Mouse (Mus musculus): ENCODE measurements around the gene Snap23. TPM values are rescaled to one million over a fixed set of nuclear protein-coding genes. Genes with fewer than 3 reads are reported as not detected.

Gene Snap23
- total and polyA plus RNA-seq, 2 experiments = 5.1 to 31.3 TPM

- no peaks in the 10 kb centered on the region for H3K27me3 ChIP-seq (ENCODE audit: control insufficient read depth, insufficient read depth, low read length)
- H3K79me2 ChIP-seq (ENCODE audit: control insufficient read depth, insufficient read depth, low read length) = no peaks in the 10 kb centered on the region
- TF ChIP-seq CTCF (IDR thresholded peaks at IDR 0.05; ENCODE audit: low read depth, low read length) (0 out of 2 replicates have a peak, but pooled peaks have one; percentile 5), POLR2A (IDR thresholded peaks at IDR 0.05; ENCODE audit: extremely low read depth, insufficient read depth, low read length) (peak; percentile 76)
- H3K36me3 ChIP-seq (ENCODE audit: control insufficient read depth, insufficient read depth, low read length) = peaks cover 11% of the 10 kb centered on the region; the same call in 1 of the 2 replicates
- peak within 1 kb of the TSS; percentile 93 for H3K4me3 ChIP-seq (ENCODE audit: insufficient read depth, low read depth, low read length)
- DNase-seq (ENCODE audit: extremely low read depth, low read depth, low spot score) = peak; percentile 69
- WGBS = under 1% methylated on average over 52 of the region's 52 CpGs
- peak within 1 kb of the TSS; percentile 95 for H3K9ac ChIP-seq (ENCODE audit: low read depth, low read length)
- H3K27ac ChIP-seq (replicated peaks; ENCODE audit: insufficient read depth, low read depth, low read length) = peak within 1 kb of the TSS; percentile 68
- peaks cover 3% of the 10 kb centered on the region for H3K4me1 ChIP-seq (ENCODE audit: control insufficient read depth, insufficient read depth, low read length)
Measured at GRCm38 (mm10) chr2:120608830-120609723, 41.6 kb downstream of the Snap23 start, which contains the start of the genes Haus2 and Lrrc57. Gene Haus2, plus strand, starts transcription at chr2:120609383. Gene Lrrc57, minus strand, starts transcription at chr2:120609520.

DNA sequence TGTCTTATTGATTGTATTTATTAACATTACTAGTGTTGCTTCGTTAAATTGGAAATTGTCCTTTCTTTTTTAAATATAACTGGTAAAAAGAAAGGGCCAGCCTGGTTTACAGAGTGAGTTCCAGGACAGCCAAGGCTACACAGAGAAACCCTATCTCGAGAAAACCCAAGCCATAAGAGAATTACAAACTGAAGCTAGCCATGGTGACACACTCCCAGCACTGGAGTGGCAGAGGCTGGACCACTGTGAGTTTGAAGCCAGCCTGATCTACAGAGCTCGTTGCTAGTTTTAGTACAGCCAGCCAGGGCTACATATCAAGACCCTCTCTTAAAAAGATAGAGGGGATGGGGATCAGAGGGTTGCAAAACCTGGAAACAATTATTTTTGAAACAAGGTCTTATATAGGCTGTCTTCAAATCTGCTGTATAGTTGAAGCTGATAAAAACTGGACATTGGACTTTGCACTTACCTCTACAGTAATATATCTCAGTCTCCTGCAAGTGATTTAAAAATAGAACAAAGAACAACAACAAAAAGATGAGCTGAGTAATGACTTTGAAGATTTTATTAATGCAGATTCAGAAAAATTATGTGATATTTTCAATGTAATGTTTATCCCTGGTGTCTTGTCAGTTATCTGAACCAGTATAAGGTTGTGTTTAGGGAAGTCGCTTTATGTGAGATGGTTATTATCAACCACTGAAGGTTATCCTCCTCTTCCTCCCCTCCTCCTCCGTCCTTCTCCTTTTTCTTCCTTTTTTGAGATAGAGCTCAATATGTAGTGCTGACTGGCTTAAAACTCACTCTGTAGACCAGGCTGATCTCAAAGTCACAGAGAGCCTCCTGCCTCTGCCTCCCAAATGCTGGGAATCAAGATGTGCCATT, 49.0 kb downstream of the Snap23 start:
- no peak for TF ChIP-seq CTCF (IDR thresholded peaks at IDR 0.05; ENCODE audit: low read depth, low read length)
- no peak for TF ChIP-seq POLR2A (IDR thresholded peaks at IDR 0.05; ENCODE audit: extremely low read depth, insufficient read depth, low read length)
- no peaks in the 10 kb centered on the region for H3K4me1 ChIP-seq (ENCODE audit: control insufficient read depth, insufficient read depth, low read length)
- H3K9ac ChIP-seq (ENCODE audit: low read depth, low read length) = no peak overlapping the region
- no peak overlapping the region for H3K4me3 ChIP-seq (ENCODE audit: insufficient read depth, low read depth, low read length)
- 88% methylated on average over 5 of the region's 5 CpGs for WGBS
- H3K79me2 ChIP-seq (ENCODE audit: control insufficient read depth, insufficient read depth, low read length) = no peaks in the 10 kb centered on the region
- H3K36me3 ChIP-seq (ENCODE audit: control insufficient read depth, insufficient read depth, low read length) = peaks cover 33% of the 10 kb centered on the region
- peak; percentile 15 for DNase-seq (ENCODE audit: extremely low read depth, low read depth, low spot score)
- no peak overlapping the region for H3K27ac ChIP-seq (replicated peaks; ENCODE audit: insufficient read depth, low read depth, low read length)
- no peaks in the 10 kb centered on the region for H3K27me3 ChIP-seq (ENCODE audit: control insufficient read depth, insufficient read depth, low read length)

DNA sequence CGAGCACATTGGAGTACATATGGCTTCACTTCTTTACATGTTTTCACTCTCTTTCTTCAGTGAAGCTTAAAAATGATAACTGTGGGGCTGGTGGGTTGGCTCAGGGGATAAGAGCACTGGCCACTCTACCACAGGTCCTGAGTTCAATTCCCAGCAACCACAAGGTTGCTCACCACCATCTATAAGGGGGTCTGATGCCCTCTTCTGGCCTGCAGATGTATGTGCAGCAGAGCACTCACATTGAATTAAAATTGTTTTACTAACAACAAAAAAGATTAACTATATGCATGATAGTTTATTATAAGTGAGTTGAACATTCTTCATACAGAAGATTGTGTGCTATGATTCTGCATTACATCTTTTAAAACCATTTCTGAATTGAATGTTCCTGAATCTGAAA, 52.1 kb downstream of the Snap23 start:
- Histone ChIP-seq H3K4me1 (ENCODE audit: control insufficient read depth, insufficient read depth, low read length) (no peaks in the 10 kb centered on the region), H3K36me3 (ENCODE audit: control insufficient read depth, insufficient read depth, low read length) (peaks cover 24% of the 10 kb centered on the region), H3K4me3 (ENCODE audit: insufficient read depth, low read depth, low read length) (no peak overlapping the region), H3K27ac (replicated peaks; ENCODE audit: insufficient read depth, low read depth, low read length) (no peak overlapping the region), H3K79me2 (ENCODE audit: control insufficient read depth, insufficient read depth, low read length) (no peaks in the 10 kb centered on the region), H3K27me3 (ENCODE audit: control insufficient read depth, insufficient read depth, low read length) (no peaks in the 10 kb centered on the region), H3K9ac (ENCODE audit: low read depth, low read length) (no peak overlapping the region)
- TF ChIP-seq POLR2A (IDR thresholded peaks at IDR 0.05; ENCODE audit: extremely low read depth, insufficient read depth, low read length) (no peak), CTCF (IDR thresholded peaks at IDR 0.05; ENCODE audit: low read depth, low read length) (no peak; the same call in 1 of the 2 replicates)
- DNase-seq (ENCODE audit: extremely low read depth, low read depth, low spot score) = no peak
- 100% methylated on average over 1 of the region's 1 CpGs for WGBS

DNA sequence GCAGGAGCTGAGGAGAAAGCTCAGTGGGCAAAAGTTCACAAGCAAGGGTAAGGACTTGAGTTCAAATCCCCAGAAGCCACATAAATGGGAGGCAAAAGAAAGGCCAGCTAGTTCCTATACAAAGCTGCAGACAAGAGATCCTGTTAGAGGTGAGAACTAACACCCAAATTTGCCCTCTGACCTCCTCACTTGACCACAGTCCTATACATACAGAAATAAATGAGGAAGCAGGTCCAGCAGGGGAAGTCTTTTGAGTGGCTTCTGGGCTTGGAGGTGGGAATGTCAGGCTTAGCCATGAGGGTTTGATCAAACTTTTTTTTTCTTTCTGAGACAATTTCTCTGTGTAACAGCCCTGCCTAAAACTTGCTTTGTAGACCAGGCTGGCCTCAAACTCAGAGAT, 55.4 kb downstream of the Snap23 start:
- H3K27me3 ChIP-seq (ENCODE audit: control insufficient read depth, insufficient read depth, low read length) = no peaks in the 10 kb centered on the region
- H3K4me1 ChIP-seq (ENCODE audit: control insufficient read depth, insufficient read depth, low read length) = no peaks in the 10 kb centered on the region

GRCm38 (mm10) chr2:120628076-120628865, 60.8 kb downstream of the Snap23 start:
- no peak overlapping the region for H3K27ac ChIP-seq (replicated peaks; ENCODE audit: insufficient read depth, low read depth, low read length)
- H3K4me1 ChIP-seq (ENCODE audit: control insufficient read depth, insufficient read depth, low read length) = 0 out of 2 replicates have a peak, but pooled peaks cover 1% of the 10 kb centered on the region
- 30% methylated on average over 10 of the region's 10 CpGs for WGBS
- no peaks in the 10 kb centered on the region for H3K36me3 ChIP-seq (ENCODE audit: control insufficient read depth, insufficient read depth, low read length)
- no peak overlapping the region for H3K4me3 ChIP-seq (ENCODE audit: insufficient read depth, low read depth, low read length)
- no peak overlapping the region for H3K9ac ChIP-seq (ENCODE audit: low read depth, low read length)
- no peaks in the 10 kb centered on the region for H3K27me3 ChIP-seq (ENCODE audit: control insufficient read depth, insufficient read depth, low read length)
- no peaks in the 10 kb centered on the region for H3K79me2 ChIP-seq (ENCODE audit: control insufficient read depth, insufficient read depth, low read length)
- no peak for DNase-seq (ENCODE audit: extremely low read depth, low read depth, low spot score)
- TF ChIP-seq CTCF (IDR thresholded peaks at IDR 0.05; ENCODE audit: low read depth, low read length) (no peak), POLR2A (IDR thresholded peaks at IDR 0.05; ENCODE audit: extremely low read depth, insufficient read depth, low read length) (no peak)

More for the DNA sequence above, 55.4 kb downstream of the Snap23 start:
- Histone ChIP-seq H3K4me3 (ENCODE audit: insufficient read depth, low read depth, low read length) (no peak overlapping the region), H3K36me3 (ENCODE audit: control insufficient read depth, insufficient read depth, low read length) (peaks cover 12% of the 10 kb centered on the region; the same call in 1 of the 2 replicates), H3K27ac (replicated peaks; ENCODE audit: insufficient read depth, low read depth, low read length) (no peak overlapping the region), H3K9ac (ENCODE audit: low read depth, low read length) (no peak overlapping the region), H3K79me2 (ENCODE audit: control insufficient read depth, insufficient read depth, low read length) (no peaks in the 10 kb centered on the region)
- no peak for DNase-seq (ENCODE audit: extremely low read depth, low read depth, low spot score)
- TF ChIP-seq POLR2A (IDR thresholded peaks at IDR 0.05; ENCODE audit: extremely low read depth, insufficient read depth, low read length) (no peak), CTCF (IDR thresholded peaks at IDR 0.05; ENCODE audit: low read depth, low read length) (no peak)

All from liver, adult 2 months (tissue).